Mouse (Mus musculus) spleen, adult 2 months (tissue): ENCODE measurements around the gene Hsf5. TPM values are rescaled to one million over a fixed set of nuclear protein-coding genes. Genes with fewer than 3 reads are reported as not detected.

Source experiments
- DNase-seq, 2 experiments: peaks; one replicate each; pipeline versions ENCODE4 v3.0.0 to v3.0.0-alpha.2; 2012 to 2021; ENCODE audit warnings: low spot score in 2 of 2, low read depth in 1 of 2
- H3K27ac ChIP-seq: fragments of 200-500 bp; 2 replicates; pipeline ENCODE4 v1.5.1; 2012; ENCODE audit warnings: low read length, inconsistent platforms; ENCODE audit not compliant: insufficient read depth
- H3K27me3 ChIP-seq: fragments of 200-500 bp; 2 replicates; pipeline ENCODE4 v1.6.1; 2012; ENCODE audit warnings: mild to moderate bottlenecking, moderate library complexity, low read length, inconsistent platforms; ENCODE audit not compliant: control insufficient read depth, insufficient read depth
- H3K36me3 ChIP-seq: fragments of 200-500 bp; 2 replicates; pipeline ENCODE4 v1.6.1; 2012; ENCODE audit warnings: mild to moderate bottlenecking, low read length, inconsistent platforms; ENCODE audit not compliant: control insufficient read depth, insufficient read depth
- H3K4me1 ChIP-seq: fragments of 200-500 bp; 2 replicates; pipeline ENCODE4 v1.6.1; 2011; ENCODE audit warnings: inconsistent platforms; ENCODE audit not compliant: control insufficient read depth, insufficient read depth, insufficient read length
- H3K4me3 ChIP-seq: fragments of 200-500 bp; 2 replicates; pipeline ENCODE4 v1.5.1; 2011; ENCODE audit warnings: mild to moderate bottlenecking, inconsistent platforms; ENCODE audit not compliant: insufficient read depth, insufficient read length; ENCODE audit errors: extremely low read depth
- CTCF ChIP-seq: fragments of 200-500 bp; IDR thresholded peaks from 2 replicates; pipeline ENCODE4 v1.5.1; 2011; ENCODE audit warnings: mild to moderate bottlenecking, inconsistent platforms; ENCODE audit not compliant: insufficient read depth, insufficient read length, insufficient replicate concordance; ENCODE audit errors: extremely low read depth
- POLR2A ChIP-seq: fragments of 200-500 bp; IDR thresholded peaks from 2 replicates; pipeline ENCODE4 v1.6.1; 2011; ENCODE audit warnings: low read depth, low read length, inconsistent platforms
- WGBS: fragments of 180-500 bp; shearing (Covaris S2); methylation state at CpG from one replicate; pipeline ENCODE4 v1.1.7; 2018; 5-methylcytosine and 5-hydroxymethylcytosine counted together
- polyA plus RNA-seq: library from polyadenylated mRNA; depleted of rRNA; stranded (reverse); fragments of >200 nt; gene quantifications from 2 replicates; pipeline ENCODE4 v1.2.3, GENCODE M21; 2012

Hsf5 gene
- polyA plus RNA-seq, 1 experiment: 0.01 TPM

GRCm38 (mm10) chr11:87597061-87597460 lies 19.9 kb upstream of the Hsf5 start:
- Histone ChIP-seq H3K27me3 (no peaks in the 10 kb centered on the region), H3K4me3 (no peak overlapping the region), H3K27ac (no peak overlapping the region), H3K36me3 (peaks cover 28% of the 10 kb centered on the region), H3K4me1 (peaks cover 16% of the 10 kb centered on the region)
- DNase-seq: no peak
- TF ChIP-seq CTCF (no peak), POLR2A (no peak)

DNA sequence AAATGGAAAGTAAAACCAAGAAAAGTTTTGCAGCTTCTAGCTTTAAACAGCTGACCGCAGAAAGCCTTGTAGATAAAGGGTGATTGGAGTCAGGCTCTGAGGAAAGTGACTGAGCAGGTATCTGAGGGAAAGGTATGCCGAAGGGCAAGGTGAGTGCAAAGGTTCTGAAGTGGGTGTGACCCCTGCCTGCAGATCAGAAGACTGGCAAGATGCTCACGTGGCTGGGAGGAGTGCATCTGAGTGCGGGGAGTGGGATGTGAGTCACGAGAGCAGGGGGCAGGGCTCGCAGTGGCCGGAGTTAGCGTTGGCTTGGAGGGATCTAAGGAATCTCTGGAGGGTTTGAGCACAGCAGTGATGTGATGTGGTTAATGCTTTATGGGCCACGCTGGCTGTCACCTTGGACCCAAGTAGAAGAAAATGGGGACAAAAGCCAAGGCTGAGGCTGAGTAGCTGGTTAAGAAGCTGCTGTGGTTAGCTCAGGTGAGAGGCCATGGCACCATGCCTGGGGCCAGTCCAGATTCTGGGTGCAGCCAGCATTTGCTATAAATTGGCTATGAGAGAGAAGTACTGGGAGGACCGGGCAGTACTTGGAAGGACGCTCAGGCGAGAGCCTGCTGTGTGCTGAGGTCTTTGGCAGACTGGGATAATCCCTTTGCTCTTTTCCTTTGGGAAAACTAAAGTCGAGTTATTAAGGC lies 17.4 kb upstream of the Hsf5 start:
- no peak for TF ChIP-seq CTCF
- no peak for TF ChIP-seq POLR2A
- H3K27me3 ChIP-seq: no peaks in the 10 kb centered on the region
- H3K4me3 ChIP-seq: no peak overlapping the region
- H3K27ac ChIP-seq: no peak overlapping the region
- H3K36me3 ChIP-seq: peaks cover 51% of the 10 kb centered on the region
- no peak for DNase-seq
- 93% methylated on average over 13 of the region's 13 CpGs for WGBS
- peaks cover 14% of the 10 kb centered on the region for H3K4me1 ChIP-seq

DNA sequence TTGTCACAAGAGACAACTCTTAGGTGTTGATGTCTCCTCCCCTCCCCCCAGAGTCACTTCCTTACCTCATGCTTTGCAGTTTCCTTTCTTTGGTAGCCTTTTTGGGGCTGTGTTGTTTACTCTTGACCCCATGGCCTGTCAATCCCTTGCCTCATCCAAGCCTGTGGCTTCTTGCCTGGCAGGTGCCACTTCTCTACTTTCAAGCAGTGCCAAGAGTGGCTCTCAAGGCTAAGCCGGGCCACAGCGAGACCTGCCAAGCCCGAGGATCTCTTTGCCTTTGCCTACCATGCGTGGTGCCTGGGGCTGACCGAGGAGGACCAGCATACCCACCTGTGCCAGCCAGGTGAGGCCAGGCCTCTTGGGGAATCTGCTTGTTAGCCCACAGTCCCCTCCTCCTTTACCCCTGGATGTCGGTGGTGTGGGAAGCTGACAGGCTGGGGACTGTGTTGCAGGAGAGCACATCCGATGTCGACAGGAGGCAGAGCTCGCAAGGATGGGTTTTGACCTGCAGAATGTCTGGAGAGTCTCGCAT lies 16.6 kb upstream of the Hsf5 start:
- TF ChIP-seq POLR2A (no peak), CTCF (no peak)
- WGBS: 96% methylated on average over 10 of the region's 10 CpGs
- DNase-seq: no peak
- H3K36me3 ChIP-seq: peaks cover 59% of the 10 kb centered on the region
- H3K27ac ChIP-seq: no peak overlapping the region
- H3K4me3 ChIP-seq: no peak overlapping the region
- H3K27me3 ChIP-seq: no peaks in the 10 kb centered on the region
- H3K4me1 ChIP-seq: peaks cover 13% of the 10 kb centered on the region

DNA sequence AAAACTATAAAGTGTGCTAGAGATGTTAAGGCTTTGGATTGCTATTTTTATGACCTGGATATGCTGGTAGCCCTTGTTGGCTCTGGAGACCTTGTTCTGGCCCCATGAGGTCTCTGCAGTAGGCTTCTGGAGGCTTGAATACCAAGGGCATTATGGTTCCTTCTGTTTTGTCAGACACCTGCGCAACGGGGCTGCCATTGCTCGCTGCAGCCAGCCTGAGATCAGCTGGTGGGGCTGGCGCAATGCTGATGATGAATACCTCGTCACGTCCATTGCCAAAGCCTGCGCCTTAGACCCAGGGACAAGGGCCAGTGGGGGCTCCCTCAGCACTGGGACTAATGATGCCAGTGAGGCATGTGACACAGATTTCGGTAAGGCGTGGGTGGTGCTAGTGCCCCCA lies 14.7 kb upstream of the Hsf5 start:
- DNase-seq: no peak
- 96% methylated on average over 9 of the region's 9 CpGs for WGBS

DNA sequence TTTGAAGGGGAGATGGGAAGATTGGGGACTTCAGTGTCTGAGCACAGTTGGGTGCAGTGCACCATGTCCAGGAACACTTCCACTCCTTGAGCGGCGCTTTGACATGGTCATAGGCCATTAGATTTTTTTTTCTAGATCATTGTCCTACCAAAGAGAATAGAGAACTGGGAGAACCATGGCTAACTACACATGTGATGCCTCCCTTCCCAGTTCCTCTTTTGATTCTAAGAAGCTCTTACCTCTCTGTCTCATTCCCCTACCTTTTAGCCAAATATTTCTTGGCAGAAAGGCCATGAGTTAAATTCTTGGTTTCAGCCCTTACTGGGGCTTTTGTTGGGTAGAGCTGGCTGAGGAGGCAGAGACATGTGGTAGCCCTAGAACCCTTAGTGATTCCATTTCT lies 13.4 kb upstream of the Hsf5 start:
- WGBS: 83% methylated on average over 2 of the region's 2 CpGs
- no peaks in the 10 kb centered on the region for H3K4me1 ChIP-seq
- no peak overlapping the region for H3K27ac ChIP-seq
- peaks cover 64% of the 10 kb centered on the region for H3K36me3 ChIP-seq
- TF ChIP-seq POLR2A: no peak
- TF ChIP-seq CTCF: no peak
- no peaks in the 10 kb centered on the region for H3K27me3 ChIP-seq
- H3K4me3 ChIP-seq: no peak overlapping the region
- DNase-seq: no peak

More for the DNA sequence above, 14.7 kb upstream of the Hsf5 start:
- Histone ChIP-seq H3K36me3 (peaks cover 66% of the 10 kb centered on the region), H3K4me1 (no peaks in the 10 kb centered on the region), H3K27ac (no peak overlapping the region), H3K27me3 (no peaks in the 10 kb centered on the region), H3K4me3 (no peak overlapping the region)
- TF ChIP-seq CTCF (no peak), POLR2A (no peak)

DNA sequence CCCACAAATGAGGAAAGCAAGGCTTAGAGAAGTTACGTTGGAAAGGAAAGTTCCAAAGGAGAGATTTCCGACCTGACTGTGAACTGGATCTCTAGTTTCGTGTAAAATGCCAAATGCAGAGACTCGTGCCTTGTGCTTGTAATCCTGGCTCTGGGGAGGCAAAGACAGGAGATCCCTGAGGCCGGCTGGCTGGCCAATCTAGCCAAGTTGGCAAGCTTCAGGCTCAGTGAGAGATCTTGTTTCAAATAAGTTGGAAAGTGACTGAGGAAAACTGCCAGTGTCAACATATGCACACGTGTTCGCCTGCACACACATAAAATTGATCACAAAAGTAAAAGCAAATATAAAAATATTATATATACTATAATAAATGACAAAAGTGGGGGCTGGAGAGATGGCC lies 7.7 kb upstream of the Hsf5 start:
- no peaks in the 10 kb centered on the region for H3K27me3 ChIP-seq
- H3K36me3 ChIP-seq: peaks cover 60% of the 10 kb centered on the region
- TF ChIP-seq CTCF: no peak
- TF ChIP-seq POLR2A: no peak

DNA sequence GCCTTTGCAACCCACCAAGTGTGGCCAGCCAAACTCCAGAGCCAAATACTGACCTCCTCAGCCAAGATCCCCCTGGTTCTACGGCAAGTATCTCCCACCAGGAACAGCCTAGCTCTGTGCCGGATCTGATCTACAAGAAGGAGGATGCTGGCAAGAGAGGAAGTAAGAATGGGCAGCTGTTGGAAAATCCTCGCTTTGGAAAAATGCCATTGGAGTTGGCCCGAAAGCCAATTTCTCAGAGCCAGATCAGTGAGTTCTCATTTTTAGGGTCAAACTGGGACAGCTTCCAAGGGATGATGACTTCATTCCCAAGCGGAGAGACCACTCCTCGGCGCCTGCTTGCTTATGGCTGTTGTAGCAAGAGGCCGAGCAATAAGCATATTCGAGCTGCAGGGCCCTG lies 5.4 kb upstream of the Hsf5 start:
- Histone ChIP-seq H3K4me3 (no peak overlapping the region), H3K36me3 (peaks cover 55% of the 10 kb centered on the region), H3K27ac (no peak overlapping the region), H3K27me3 (no peaks in the 10 kb centered on the region), H3K4me1 (no peaks in the 10 kb centered on the region)
- no peak for TF ChIP-seq CTCF
- TF ChIP-seq POLR2A: no peak
- no peak for DNase-seq
- 95% methylated on average over 9 of the region's 9 CpGs for WGBS

More for the DNA sequence above, 7.7 kb upstream of the Hsf5 start:
- WGBS: 93% methylated on average over 7 of the region's 7 CpGs
- no peak overlapping the region for H3K4me3 ChIP-seq
- no peak for DNase-seq
- no peak overlapping the region for H3K27ac ChIP-seq
- H3K4me1 ChIP-seq: no peaks in the 10 kb centered on the region
